In genomic region chr7:19147497-19148045, GRCm38 (mm10) we compare ENCODE assay signal across 10 mouse cellular contexts. TPM values are rescaled to one million over a fixed set of nuclear protein-coding genes. Genes with fewer than 3 reads are reported as not detected.
DNase-seq lines count a peak whose midpoint lies in the region; ATAC-seq and TF ChIP-seq lines count a peak whose summit lies in the region.
"Had no signal": no experiment of that assay in that cellular context is flagged by ENCODE, and none has a peak within 500 bp of the region (broad histone marks: within the 10 kb centered on the region; RNA-seq: fewer than 3 reads in every experiment).

No protein-coding gene starts in this region.

- peaks cover 29% of the 10 kb centered on the region for H3K4me1 ChIP-seq in embryonic facial prominence, embryonic 13.5 days
- H3K4me1 ChIP-seq in hindbrain, postnatal 0 days (ENCODE audit: insufficient read depth, low read length): peaks cover 12% of the 10 kb centered on the region
- H3K4me1 ChIP-seq in neural tube, embryonic 15.5 days: peaks cover 30% of the 10 kb centered on the region

- H3K9me3 ChIP-seq in embryonic facial prominence, embryonic 13.5 days: no peaks in the 10 kb centered on the region
- no peaks in the 10 kb centered on the region for H3K9me3 ChIP-seq in hindbrain, postnatal 0 days (ENCODE audit: low read length)
- H3K9me3 ChIP-seq in neural tube, embryonic 15.5 days (replicated peaks): no peaks in the 10 kb centered on the region

- peaks cover 19% of the 10 kb centered on the region for H3K36me3 ChIP-seq in embryonic facial prominence, embryonic 13.5 days
- peaks cover 19% of the 10 kb centered on the region; the same call in 1 of the 2 replicates for H3K36me3 ChIP-seq in hindbrain, postnatal 0 days (ENCODE audit: insufficient read depth, low read length)
- H3K36me3 ChIP-seq in neural tube, embryonic 15.5 days: peaks cover 14% of the 10 kb centered on the region

- H3K9ac ChIP-seq in embryonic facial prominence, embryonic 13.5 days: 0 out of 2 replicates have a peak overlapping the region, but pooled peaks have one; percentile 72
- H3K9ac ChIP-seq in hindbrain, postnatal 0 days (replicated peaks; ENCODE audit: low read length): no peak overlapping the region
- no peak overlapping the region for H3K9ac ChIP-seq in neural tube, embryonic 15.5 days (replicated peaks)

- peak overlapping the region; percentile 86 for H3K4me2 ChIP-seq in embryonic facial prominence, embryonic 13.5 days
- H3K4me2 ChIP-seq in hindbrain, postnatal 0 days (ENCODE audit: low read depth, low read length): peak overlapping the region; percentile 81
- H3K4me2 ChIP-seq in neural tube, embryonic 15.5 days: peak overlapping the region; percentile 74

- H3K27ac ChIP-seq in left cerebral cortex, adult 2 months: no peak overlapping the region
- no peak overlapping the region for H3K27ac ChIP-seq in embryonic facial prominence, embryonic 13.5 days
- H3K27ac ChIP-seq in hindbrain, postnatal 0 days: no peak overlapping the region
- no peak overlapping the region for H3K27ac ChIP-seq in neural tube, embryonic 15.5 days (replicated peaks)

- no peak for TF ChIP-seq CTCF in left cerebral cortex, adult 2 months (IDR thresholded peaks at IDR 0.05)
- no peak for TF ChIP-seq CTCF in hindbrain, postnatal 0 days (IDR thresholded peaks at IDR 0.05; ENCODE audit: low read depth)

- no peaks in the 10 kb centered on the region for H3K27me3 ChIP-seq in embryonic facial prominence, embryonic 13.5 days
- no peaks in the 10 kb centered on the region for H3K27me3 ChIP-seq in hindbrain, postnatal 0 days (ENCODE audit: insufficient read depth, low read length)
- no peaks in the 10 kb centered on the region for H3K27me3 ChIP-seq in neural tube, embryonic 15.5 days (replicated peaks)
- H3K27me3 ChIP-seq: Patski had no signal

- 46% methylated on average over 6 of the region's 6 CpGs for WGBS in embryonic facial prominence, embryonic 13.5 days
- 64% methylated on average over 6 of the region's 6 CpGs for WGBS in hindbrain, postnatal 0 days
- WGBS in neural tube, embryonic 15.5 days: 58% methylated on average over 6 of the region's 6 CpGs

- no peak for ATAC-seq in embryonic facial prominence, embryonic 13.5 days (ENCODE audit: insufficient number of reproducible peaks, insufficient read depth, low FRiP score, low TSS enrichment, low read depth)
- ATAC-seq in hindbrain, postnatal 0 days: no peak
- ATAC-seq in neural tube, embryonic 15.5 days (ENCODE audit: low FRiP score): no peak
- ATAC-seq: Patski had no signal

- intact Hi-C loops in left cerebral cortex, adult 2 months (cut with DNase I): no loop called here
- intact Hi-C loops in left cerebral cortex, postnatal 14 days (cut with DNase I): no loop called here
- intact Hi-C loops in left cerebral cortex, postnatal 25 days (cut with DNase I): no loop called here
- intact Hi-C loops in gastrocnemius, postnatal 14 days (cut with DNase I; ENCODE audit: low total_unique reads): no loop called here

- DNase-seq in left cerebral cortex, adult 2 months (ENCODE audit: extremely low spot score in 1 of 2, low spot score in 2 of 2): no peak
- DNase-seq in left cerebral cortex, postnatal 14 days (ENCODE audit: low spot score in 2 of 2): no peak
- DNase-seq in hindbrain, postnatal 0 days (ENCODE audit: low spot score): no peak
- no peak for DNase-seq in left cerebral cortex, postnatal 25 days (ENCODE audit: low spot score in 2 of 2)
- DNase-seq in gastrocnemius, postnatal 14 days: no peak
- DNase-seq: heart, postnatal 36 days had no signal

- peak overlapping the region; percentile 65 for H3K4me3 ChIP-seq in left cerebral cortex, adult 2 months
- peak overlapping the region; percentile 77; the same call in 1 of the 2 replicates for H3K4me3 ChIP-seq in embryonic facial prominence, embryonic 13.5 days
- no peak overlapping the region for H3K4me3 ChIP-seq in hindbrain, postnatal 0 days (ENCODE audit: low read length)
- H3K4me3 ChIP-seq in neural tube, embryonic 15.5 days (replicated peaks): 0 out of 2 replicates have a peak overlapping the region, but pooled peaks have one; percentile 64

RNA-seq across cellular contexts. Expression of gene Qpctl, which starts 1.5 kb away (rescaled TPM):
- 10 to 100 TPM; 14.8 to 16.3 TPM for total RNA-seq in left cerebral cortex, adult 2 months (2021)
- 10 to 100 TPM; 19.6 to 21.9 TPM for total RNA-seq in left cerebral cortex, postnatal 14 days (2021)
- polyA plus RNA-seq in embryonic facial prominence, embryonic 13.5 days (2015; fragmentation: Nextera tagmentation; extraction: Ambion mirVana): 15.2 and 16.2 TPM in 2 replicates
- total RNA-seq in hindbrain, postnatal 0 days (2014; rRNA removed): 17.3 and 18.3 TPM in 2 replicates
- polyA plus RNA-seq in hindbrain, postnatal 0 days (2015; fragmentation: Nextera tagmentation; extraction: Ambion mirVana): 24.7 and 25.5 TPM in 2 replicates
- 21.7 and 24.5 TPM in 2 replicates for polyA plus RNA-seq in neural tube, embryonic 15.5 days (2015; fragmentation: Nextera tagmentation; extraction: Ambion mirVana)
- total RNA-seq in left cerebral cortex, postnatal 25 days (2021): 10 to 100 TPM; 15.5 to 16.0 TPM
- total RNA-seq in gastrocnemius, postnatal 14 days (2021): 1 to 10 TPM; 3.1 to 4.2 TPM

RNA-seq across cellular contexts. Expression of gene Snrpd2, which starts 2.0 kb away (rescaled TPM):
- total RNA-seq in left cerebral cortex, adult 2 months (2021): 10 to 100 TPM; 69.8 to 73.3 TPM
- total RNA-seq in left cerebral cortex, postnatal 14 days (2021): 10 to 100 TPM; 84.3 to 88.7 TPM
- polyA plus RNA-seq in embryonic facial prominence, embryonic 13.5 days (2015; fragmentation: Nextera tagmentation; extraction: Ambion mirVana): 137 and 167 TPM in 2 replicates
- total RNA-seq in hindbrain, postnatal 0 days (2014; rRNA removed): 34.1 and 42.9 TPM in 2 replicates
- 114 and 118 TPM in 2 replicates for polyA plus RNA-seq in hindbrain, postnatal 0 days (2015; fragmentation: Nextera tagmentation; extraction: Ambion mirVana)
- polyA plus RNA-seq in neural tube, embryonic 15.5 days (2015; fragmentation: Nextera tagmentation; extraction: Ambion mirVana): 122 and 124 TPM in 2 replicates
- total RNA-seq in left cerebral cortex, postnatal 25 days (2021): 10 to 100 TPM; 72.8 to 77.5 TPM
- total RNA-seq in gastrocnemius, postnatal 14 days (2021): 10 to 100 TPM; 62.3 to 66.5 TPM

RNA-seq across cellular contexts. Expression of gene Gipr, which starts 18.4 kb away (rescaled TPM):
- total RNA-seq in left cerebral cortex, adult 2 months (2021): 1 to 10 TPM; 1.8 to 1.9 TPM
- 1 to 10 TPM; 1.6 to 2.8 TPM for total RNA-seq in left cerebral cortex, postnatal 14 days (2021)
- polyA plus RNA-seq in embryonic facial prominence, embryonic 13.5 days (2015; fragmentation: Nextera tagmentation; extraction: Ambion mirVana): 0.37 and 0.56 TPM in 2 replicates
- total RNA-seq in hindbrain, postnatal 0 days (2014; rRNA removed): 2.0 and 3.0 TPM in 2 replicates
- 0.85 and 1.3 TPM in 2 replicates for polyA plus RNA-seq in hindbrain, postnatal 0 days (2015; fragmentation: Nextera tagmentation; extraction: Ambion mirVana)
- 1.2 and 2.1 TPM in 2 replicates for polyA plus RNA-seq in neural tube, embryonic 15.5 days (2015; fragmentation: Nextera tagmentation; extraction: Ambion mirVana)
- 1 to 10 TPM; 1.1 to 1.5 TPM for total RNA-seq in left cerebral cortex, postnatal 25 days (2021)
- under 1 TPM in 1 of 2 experiments, not detected in 1; 0.09 TPM for total RNA-seq in gastrocnemius, postnatal 14 days (2021)
- total RNA-seq: megakaryocyte progenitor cell, adult 5-6 weeks had no signal

RNA-seq across cellular contexts. Expression of gene Fbxo46, which starts 27.9 kb away (rescaled TPM):
- 10 to 100 TPM; 13.4 to 14.3 TPM for total RNA-seq in left cerebral cortex, adult 2 months (2021)
- total RNA-seq in left cerebral cortex, postnatal 14 days (2021): 10 to 100 TPM; 11.5 to 12.6 TPM
- polyA plus RNA-seq in embryonic facial prominence, embryonic 13.5 days (2015; fragmentation: Nextera tagmentation; extraction: Ambion mirVana): 15.3 and 16.6 TPM in 2 replicates
- total RNA-seq in hindbrain, postnatal 0 days (2014; rRNA removed): 19.6 and 23.8 TPM in 2 replicates
- 7.7 and 9.0 TPM in 2 replicates for polyA plus RNA-seq in hindbrain, postnatal 0 days (2015; fragmentation: Nextera tagmentation; extraction: Ambion mirVana)
- 15.5 and 17.0 TPM in 2 replicates for polyA plus RNA-seq in neural tube, embryonic 15.5 days (2015; fragmentation: Nextera tagmentation; extraction: Ambion mirVana)
- total RNA-seq in left cerebral cortex, postnatal 25 days (2021): 10 to 100 TPM; 12.5 to 14.4 TPM
- total RNA-seq in gastrocnemius, postnatal 14 days (2021): 1 to 10 TPM; 3.2 TPM

RNA-seq across cellular contexts. Expression of gene Eml2, which starts 28.6 kb away (rescaled TPM):
- 100 to 1,000 TPM; 131 to 138 TPM for total RNA-seq in left cerebral cortex, adult 2 months (2021)
- 100 to 1,000 TPM; 167 to 183 TPM for total RNA-seq in left cerebral cortex, postnatal 14 days (2021)
- 5.1 and 7.2 TPM in 2 replicates for polyA plus RNA-seq in embryonic facial prominence, embryonic 13.5 days (2015; fragmentation: Nextera tagmentation; extraction: Ambion mirVana)
- 88.2 and 103 TPM in 2 replicates for total RNA-seq in hindbrain, postnatal 0 days (2014; rRNA removed)
- 15.0 and 18.9 TPM in 2 replicates for polyA plus RNA-seq in hindbrain, postnatal 0 days (2015; fragmentation: Nextera tagmentation; extraction: Ambion mirVana)
- 11.6 and 13.3 TPM in 2 replicates for polyA plus RNA-seq in neural tube, embryonic 15.5 days (2015; fragmentation: Nextera tagmentation; extraction: Ambion mirVana)
- 100 to 1,000 TPM; 125 to 133 TPM for total RNA-seq in left cerebral cortex, postnatal 25 days (2021)
- 10 to 100 TPM; 12.1 to 14.2 TPM for total RNA-seq in gastrocnemius, postnatal 14 days (2021)
